Mouse (Mus musculus) forebrain, embryonic 15.5 days (tissue): Measurements from ENCODE around the gene Fam151b. TPM values are rescaled to one million over a fixed set of nuclear protein-coding genes. Genes with fewer than 3 reads are reported as not detected.

Source experiments
- ATAC-seq: fragments of 200-750 bp; cut with Nextera tagmentation; replicated peaks from 2 replicates; pipeline ENCODE4 v1.8.0; 2017; ENCODE audit warnings: mild to moderate bottlenecking, moderate TSS enrichment, moderate library complexity
- H3K27ac ChIP-seq: fragments of 300-500 bp; sonication (generic); replicated peaks from 2 replicates; pipeline ENCODE4 v1.5.1; 2015; ENCODE audit warnings: mild to moderate bottlenecking, inconsistent platforms
- H3K27me3 ChIP-seq: fragments of 300-500 bp; sonication (generic); 2 replicates; pipeline ENCODE4 v1.6.1; 2015; ENCODE audit warnings: inconsistent platforms
- H3K36me3 ChIP-seq: fragments of 300-500 bp; sonication (generic); 2 replicates; pipeline ENCODE4 v1.6.1; 2015; ENCODE audit warnings: mild to moderate bottlenecking, inconsistent platforms
- H3K4me1 ChIP-seq: fragments of 300-500 bp; sonication (generic); 2 replicates; pipeline ENCODE4 v1.6.1; 2015; ENCODE audit warnings: inconsistent platforms
- H3K4me2 ChIP-seq: fragments of 300-500 bp; sonication (generic); replicated peaks from 2 replicates; pipeline ENCODE4 v1.6.1; 2015; ENCODE audit warnings: mild to moderate bottlenecking, inconsistent platforms
- H3K4me3 ChIP-seq: fragments of 300-500 bp; sonication (generic); 2 replicates; pipeline ENCODE4 v1.5.1; 2015; ENCODE audit warnings: mild to moderate bottlenecking, inconsistent platforms
- H3K9ac ChIP-seq: fragments of 300-500 bp; sonication (generic); replicated peaks from 2 replicates; pipeline ENCODE4 v1.6.1; 2015; ENCODE audit warnings: mild to moderate bottlenecking, inconsistent platforms
- H3K9me3 ChIP-seq: fragments of 300-500 bp; sonication (generic); 2 replicates; pipeline ENCODE4 v1.6.1; 2016; ENCODE audit warnings: inconsistent platforms
- WGBS: fragments of 180-500 bp; shearing (Covaris S2); methylation state at CpG from one replicate; pipeline ENCODE4 v1.1.7; 2015; ENCODE audit warnings: mixed read lengths; 5-methylcytosine and 5-hydroxymethylcytosine counted together
- polyA plus RNA-seq: library from polyadenylated mRNA; unstranded; fragments of >200 nt; fragmentation: Nextera tagmentation; extraction: Ambion mirVana; gene quantifications from 2 replicates; pipeline ENCODE4 v1.2.1, GENCODE M21; 2015

Fam151b gene
- polyA plus RNA-seq, 1 experiment from 2014 or later = 0.48 TPM

GRCm38 (mm10) chr13:92403496-92403895, 80.3 kb downstream of the Fam151b start:
- Histone ChIP-seq H3K27me3 (no peaks in the 10 kb centered on the region), H3K9me3 (no peaks in the 10 kb centered on the region), H3K27ac (no peak overlapping the region), H3K4me2 (no peak overlapping the region), H3K4me3 (no peak overlapping the region), H3K9ac (no peak overlapping the region), H3K4me1 (no peaks in the 10 kb centered on the region), H3K36me3 (no peaks in the 10 kb centered on the region)
- no peak for ATAC-seq
- WGBS = 81% methylated on average over 3 of the region's 3 CpGs

DNA sequence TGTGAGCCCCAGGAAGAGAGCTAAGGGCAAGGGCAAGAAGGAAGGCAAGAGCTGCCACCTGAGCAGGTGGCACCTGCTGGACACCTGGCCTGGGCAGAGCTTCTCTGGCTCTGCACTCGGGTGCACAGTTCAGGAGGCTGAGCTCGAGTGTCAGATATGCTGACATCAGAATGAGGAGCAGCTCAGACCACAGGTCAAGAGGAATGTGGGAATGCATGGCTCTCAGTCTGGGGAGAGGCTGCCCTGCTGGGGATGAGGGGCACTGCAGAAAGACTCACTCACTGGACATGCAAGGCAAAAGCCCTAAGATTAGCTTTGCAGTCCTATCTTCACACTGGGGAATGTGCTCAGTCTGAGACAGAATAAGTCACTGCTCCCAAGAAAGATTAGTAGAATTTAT, 81.8 kb downstream of the Fam151b start:
- Histone ChIP-seq H3K9ac (no peak overlapping the region), H3K27me3 (no peaks in the 10 kb centered on the region), H3K4me3 (no peak overlapping the region), H3K36me3 (no peaks in the 10 kb centered on the region), H3K27ac (no peak overlapping the region), H3K4me2 (no peak overlapping the region), H3K9me3 (no peaks in the 10 kb centered on the region), H3K4me1 (no peaks in the 10 kb centered on the region)
- WGBS = 67% methylated on average over 2 of the region's 2 CpGs
- ATAC-seq = no peak

Other genes with a start within 250 kb of the Fam151b start
- gene Gm20379, start 178.0 kb downstream of the Fam151b start, polyA plus RNA-seq = 1.2 and 1.3 TPM in 2 replicates
- 8.9 and 10.0 TPM in 2 replicates for gene Dhfr, start 129.3 kb downstream of the Fam151b start, polyA plus RNA-seq
- 28.4 and 28.5 TPM in 2 replicates for gene Msh3, start 129.0 kb downstream of the Fam151b start, polyA plus RNA-seq
- gene Ankrd34b, start 58.1 kb downstream of the Fam151b start, polyA plus RNA-seq = 0.46 and 0.61 TPM in 2 replicates
- gene Zfyve16, start 46.9 kb upstream of the Fam151b start, polyA plus RNA-seq = 10.9 and 11.5 TPM in 2 replicates
- not detected in 2 replicates for gene Spz1, start 92.2 kb upstream of the Fam151b start, polyA plus RNA-seq
- gene Serinc5, start 127.1 kb upstream of the Fam151b start, polyA plus RNA-seq = 22.5 and 23.1 TPM in 2 replicates